Mouse (Mus musculus): ENCODE data around the gene Slc1a7.

DNA sequence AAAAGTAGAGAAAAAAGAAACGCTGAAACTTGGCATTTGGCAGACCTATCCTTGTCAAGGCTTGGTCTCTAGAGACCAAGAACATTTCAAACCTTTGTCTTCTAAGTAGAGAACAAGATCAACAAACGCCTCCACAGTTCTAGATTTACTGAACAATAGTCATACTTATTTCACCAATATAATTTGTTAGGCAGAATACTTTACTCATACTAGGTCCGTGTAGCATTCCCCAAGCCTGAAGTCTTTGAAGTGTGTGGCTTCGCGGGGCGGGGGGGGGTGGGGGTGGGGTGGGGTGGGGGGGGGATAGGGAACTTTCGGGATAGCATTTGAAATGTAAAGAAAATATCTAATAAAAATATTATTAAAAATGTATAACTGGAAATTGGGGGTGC is 44.3 kb upstream of the Slc1a7 start:
- no peak for TF ChIP-seq ZNF384 (IDR thresholded peaks at IDR 0.05; ENCODE audit: low read depth, low read length)
- no peak for TF ChIP-seq ZC3H11A (IDR thresholded peaks at IDR 0.05; ENCODE audit: borderline replicate concordance, low read depth, low read length)
- no peak for TF ChIP-seq CHD2 (IDR thresholded peaks at IDR 0.05; ENCODE audit: low read depth, low read length)
- no peak for TF ChIP-seq MAFK (IDR thresholded peaks at IDR 0.05; ENCODE audit: insufficient read depth, low read depth, low read length)
- no peak for TF ChIP-seq HCFC1 (IDR thresholded peaks at IDR 0.05; ENCODE audit: borderline replicate concordance, insufficient read depth, low read length)
